Mouse (Mus musculus) gastrocnemius, postnatal 14 days (tissue): ENCODE results near the gene Zdhhc14. TPM values are rescaled to one million over a fixed set of nuclear protein-coding genes. Genes with fewer than 3 reads are reported as not detected.
A peak's percentile ranks its signal among the peaks of the same experiment; 100 is the strongest.

ENCODE experiments used
- DNase-seq: peaks from one replicate; pipeline ENCODE4 v3.0.0; 2021; ENCODE audit warnings: mixed read lengths
- intact Hi-C: fragments of 180-260 bp; cut with DNase I; formaldehyde crosslinking; loops from one replicate; pipeline ENCODE4 v1.15.1; 2025; ENCODE audit warnings: low total_unique reads
- total RNA-seq, 2 experiments: library from RNA; stranded (reverse); gene quantifications; 2 replicates each; pipeline ENCODE4 v1.2.3; 2021

Gene Zdhhc14
- total RNA-seq, 2 experiments from 2014 or later: 2.4 to 4.1 TPM

GRCm38 (mm10) chr17:5752716-5753585 is 260.6 kb downstream of the Zdhhc14 start:
- DNase-seq: peak; percentile 77
- intact Hi-C loops: loop anchor here (5.0 kb wide), 1 partner anchor 311 kb away; the partner anchor contains the start of gene Tmem242

- DNase-seq: no peak
These were observed 263.1 kb downstream of the Zdhhc14 start for GRCm38 (mm10) chr17:5755489-5755888.

GRCm38 (mm10) chr17:5756065-5756464 is 263.7 kb downstream of the Zdhhc14 start:
- DNase-seq: no peak
- intact Hi-C loops: no loop called here

More at GRCm38 (mm10) chr17:5755489-5755888, 263.1 kb downstream of the Zdhhc14 start:
- intact Hi-C loops: no loop called here

- DNase-seq: no peak
- intact Hi-C loops: no loop called here
These were observed 264.5 kb downstream of the Zdhhc14 start for GRCm38 (mm10) chr17:5756855-5757254.

- no peak for DNase-seq
- intact Hi-C loops: no loop called here
These were observed 271.4 kb downstream of the Zdhhc14 start for GRCm38 (mm10) chr17:5763768-5764167.

GRCm38 (mm10) chr17:5764270-5764669 is 271.9 kb downstream of the Zdhhc14 start:
- intact Hi-C loops: no loop called here
- no peak for DNase-seq

GRCm38 (mm10) chr17:5765746-5766145 is 273.4 kb downstream of the Zdhhc14 start:
- intact Hi-C loops: no loop called here

GRCm38 (mm10) chr17:5768164-5768705 is 275.9 kb downstream of the Zdhhc14 start:
- intact Hi-C loops: no loop called here
- DNase-seq: no peak

More at GRCm38 (mm10) chr17:5765746-5766145, 273.4 kb downstream of the Zdhhc14 start:
- DNase-seq: no peak

GRCm38 (mm10) chr17:5768810-5769520 is 276.6 kb downstream of the Zdhhc14 start:
- intact Hi-C loops: no loop called here
- no peak for DNase-seq

GRCm38 (mm10) chr17:5769776-5770175 is 277.4 kb downstream of the Zdhhc14 start:
- intact Hi-C loops: no loop called here
- DNase-seq: peak; percentile 17

GRCm38 (mm10) chr17:5770265-5771249 is 278.2 kb downstream of the Zdhhc14 start:
- peak; percentile 59 for DNase-seq
- intact Hi-C loops: no loop called here

GRCm38 (mm10) chr17:5780213-5780975 is 288.0 kb downstream of the Zdhhc14 start:
- DNase-seq: peak; percentile 71
- intact Hi-C loops: no loop called here

- DNase-seq: no peak
- intact Hi-C loops: no loop called here
These were observed 292.9 kb downstream of the Zdhhc14 start for GRCm38 (mm10) chr17:5785238-5785637.

- DNase-seq: no peak
- intact Hi-C loops: no loop called here
These were observed 299.9 kb downstream of the Zdhhc14 start for GRCm38 (mm10) chr17:5792164-5792791.

- intact Hi-C loops: no loop called here
- DNase-seq: no peak
These were observed 301.2 kb downstream of the Zdhhc14 start for GRCm38 (mm10) chr17:5793593-5793992.

GRCm38 (mm10) chr17:5794276-5794675 is 301.9 kb downstream of the Zdhhc14 start:
- no peak for DNase-seq
- intact Hi-C loops: no loop called here

GRCm38 (mm10) chr17:5795369-5795768 is 303.0 kb downstream of the Zdhhc14 start:
- DNase-seq: no peak
- intact Hi-C loops: loop anchor here (5.0 kb wide), 1 partner anchor 92 kb away; no protein-coding TSS in a partner anchor

GRCm38 (mm10) chr17:5795878-5796277 is 303.5 kb downstream of the Zdhhc14 start:
- DNase-seq: peak; percentile 64
- intact Hi-C loops: loop anchor here (5.0 kb wide), 1 partner anchor 91 kb away; no protein-coding TSS in a partner anchor
